Mouse (Mus musculus) kidney, adult 2 months (tissue): Measurements from ENCODE around the gene Tbc1d25.

ENCODE experiments used
- CTCF ChIP-seq: fragments of 200-500 bp; conservative IDR thresholded peaks from 2 replicates; pipeline ENCODE4 v1.5.1; 2011; ENCODE audit warnings: low read depth, mild to moderate bottlenecking, control low read depth, low read length, moderate library complexity, mixed read lengths; ENCODE audit not compliant: insufficient read depth, insufficient read length
- POLR2A ChIP-seq: fragments of 200-500 bp; IDR thresholded peaks from one replicate; pipeline ENCODE4 v1.6.1; 2011; ENCODE audit warnings: low read depth, low read length, control low read depth

DNA sequence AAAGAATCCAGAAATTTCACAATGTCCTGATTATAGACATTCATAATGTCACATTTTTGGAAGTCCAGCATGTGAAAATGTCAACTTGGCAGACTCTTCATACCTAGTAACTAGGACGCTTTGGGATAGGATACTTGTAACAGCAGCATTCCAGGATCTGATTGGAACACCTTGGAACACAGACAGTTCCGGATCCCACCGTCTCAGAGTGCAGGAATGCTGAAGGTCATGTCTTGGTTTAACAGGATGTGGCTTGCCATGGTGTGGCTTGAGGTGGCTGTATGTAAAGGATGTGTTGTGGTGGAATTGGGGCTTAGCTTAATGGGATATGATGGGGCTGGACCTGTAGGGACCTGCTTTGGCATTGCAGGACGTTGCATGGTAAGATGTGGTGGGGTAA lies 29.1 kb upstream of the Tbc1d25 start:
- no peak for TF ChIP-seq CTCF
- TF ChIP-seq POLR2A = no peak
